Mouse (Mus musculus) embryo, embryonic 9.5 days (tissue): Measurements from ENCODE around the gene Tgm2.

Experiments used
- DNase-seq: peaks from one replicate; pipeline ENCODE4 v3.0.0-alpha.2; 2017; ENCODE audit errors: extremely low spot score

Tgm2 gene

DNA sequence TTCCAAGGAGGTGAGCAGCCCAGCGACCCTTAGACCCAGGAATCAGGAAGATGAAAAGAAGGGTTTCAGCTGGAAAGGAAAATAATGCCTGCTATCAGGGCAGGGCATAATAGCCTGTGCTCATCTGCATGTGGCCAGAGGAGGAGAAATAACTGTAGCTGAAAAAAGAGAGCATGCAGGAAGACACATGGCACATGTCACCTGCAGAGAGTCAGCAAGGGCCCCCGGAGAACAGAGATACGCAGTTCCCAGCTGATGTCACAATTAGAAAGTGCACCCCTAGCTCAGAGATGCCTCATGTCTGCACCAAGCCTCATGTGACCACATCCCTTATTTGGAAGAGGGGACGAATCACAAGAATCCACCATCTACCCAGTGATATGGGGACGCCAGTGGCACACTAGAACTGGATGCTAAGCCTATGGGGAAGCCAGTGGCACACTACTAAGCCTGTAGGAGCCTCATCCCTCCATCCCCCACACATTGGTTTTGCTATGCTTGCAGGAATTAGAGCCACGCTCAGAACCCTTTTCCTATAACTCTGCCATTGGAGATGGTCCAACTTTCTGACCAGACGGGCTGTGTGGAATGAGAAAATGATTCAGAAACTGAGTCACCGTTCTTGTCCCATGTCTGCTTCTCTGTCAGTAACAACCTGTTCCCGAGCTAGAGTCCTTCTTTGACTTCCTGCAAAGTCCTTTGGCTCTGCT lies 21.4 kb upstream of the Tgm2 start:
- DNase-seq = no peak

DNA sequence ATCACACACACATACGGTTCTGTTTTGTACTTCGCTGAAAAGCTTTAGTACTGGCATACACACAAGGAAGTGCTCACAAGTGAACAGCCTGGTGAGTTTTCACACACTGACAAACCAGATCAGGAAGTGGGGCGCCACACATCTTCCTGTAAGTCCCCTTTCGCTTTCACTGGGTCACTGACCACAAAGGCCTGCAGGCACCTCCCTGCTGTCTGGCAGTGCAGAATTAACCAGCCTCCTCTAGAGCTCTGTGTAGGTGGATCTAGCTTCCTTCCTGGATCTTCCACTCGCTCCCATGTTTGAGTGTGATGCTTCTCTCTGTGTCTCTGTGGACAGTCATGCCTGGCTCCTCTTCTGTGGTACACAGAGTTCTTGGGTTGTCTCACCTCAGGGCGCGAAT lies 20.4 kb upstream of the Tgm2 start:
- no peak for DNase-seq

DNA sequence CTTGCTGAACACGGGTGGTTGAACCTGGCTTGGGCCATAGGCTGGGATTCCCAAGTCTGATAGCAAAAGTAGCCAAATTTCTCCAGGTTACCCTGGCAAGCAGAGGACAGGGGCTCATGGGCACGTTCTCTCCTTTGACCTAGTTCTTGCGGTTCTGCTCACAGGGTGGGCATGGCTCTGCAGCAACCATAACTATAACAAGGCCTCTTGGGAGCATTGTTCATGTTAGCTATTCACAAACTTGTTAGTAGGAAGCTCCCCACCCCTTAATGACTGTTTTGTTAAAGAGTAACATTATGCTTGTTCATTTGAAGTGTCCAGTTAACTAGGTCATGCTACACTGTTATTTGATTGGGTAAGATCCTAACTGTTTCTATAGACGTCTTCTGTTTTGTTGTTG lies 19.5 kb upstream of the Tgm2 start:
- DNase-seq = no peak

DNA sequence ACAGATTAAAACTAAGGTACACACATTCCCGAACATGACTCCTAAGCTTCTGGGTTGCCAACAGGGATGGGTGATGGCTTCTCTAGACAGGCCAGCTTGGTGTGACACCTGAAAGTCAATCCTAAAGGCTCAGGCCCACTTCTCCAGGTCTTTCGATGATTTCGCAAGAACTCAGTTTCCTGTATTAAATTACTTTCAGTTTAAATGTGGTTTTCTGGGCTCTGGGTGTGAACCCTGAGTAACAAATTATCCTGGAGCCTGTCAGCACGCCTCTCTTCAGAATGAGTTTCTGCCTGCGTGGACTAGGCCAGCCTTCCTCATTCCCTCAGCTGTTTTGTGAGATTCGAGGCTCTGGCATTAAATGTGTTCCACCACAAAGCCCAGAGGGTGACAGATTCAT lies 16.8 kb upstream of the Tgm2 start:
- DNase-seq = no peak

DNA sequence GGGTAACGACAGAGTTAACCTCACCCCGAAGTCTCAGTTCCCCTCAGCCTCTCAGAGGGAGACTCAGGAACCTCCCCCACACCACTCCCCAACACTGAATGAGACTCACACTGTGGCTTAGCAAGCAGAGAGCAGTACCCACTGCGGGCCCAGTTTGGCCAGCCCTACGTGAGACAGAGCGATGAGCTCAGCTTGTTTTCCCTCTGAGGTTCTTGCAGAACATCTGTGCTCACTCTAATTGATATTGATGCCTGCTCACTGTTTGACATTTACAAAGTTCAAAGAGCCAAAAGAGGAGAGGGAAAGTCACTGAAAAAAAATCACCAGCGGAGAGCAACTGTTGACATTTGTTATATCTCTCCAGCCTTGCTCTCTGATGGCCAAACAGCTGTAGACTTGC lies 15.5 kb upstream of the Tgm2 start:
- DNase-seq = no peak

DNA sequence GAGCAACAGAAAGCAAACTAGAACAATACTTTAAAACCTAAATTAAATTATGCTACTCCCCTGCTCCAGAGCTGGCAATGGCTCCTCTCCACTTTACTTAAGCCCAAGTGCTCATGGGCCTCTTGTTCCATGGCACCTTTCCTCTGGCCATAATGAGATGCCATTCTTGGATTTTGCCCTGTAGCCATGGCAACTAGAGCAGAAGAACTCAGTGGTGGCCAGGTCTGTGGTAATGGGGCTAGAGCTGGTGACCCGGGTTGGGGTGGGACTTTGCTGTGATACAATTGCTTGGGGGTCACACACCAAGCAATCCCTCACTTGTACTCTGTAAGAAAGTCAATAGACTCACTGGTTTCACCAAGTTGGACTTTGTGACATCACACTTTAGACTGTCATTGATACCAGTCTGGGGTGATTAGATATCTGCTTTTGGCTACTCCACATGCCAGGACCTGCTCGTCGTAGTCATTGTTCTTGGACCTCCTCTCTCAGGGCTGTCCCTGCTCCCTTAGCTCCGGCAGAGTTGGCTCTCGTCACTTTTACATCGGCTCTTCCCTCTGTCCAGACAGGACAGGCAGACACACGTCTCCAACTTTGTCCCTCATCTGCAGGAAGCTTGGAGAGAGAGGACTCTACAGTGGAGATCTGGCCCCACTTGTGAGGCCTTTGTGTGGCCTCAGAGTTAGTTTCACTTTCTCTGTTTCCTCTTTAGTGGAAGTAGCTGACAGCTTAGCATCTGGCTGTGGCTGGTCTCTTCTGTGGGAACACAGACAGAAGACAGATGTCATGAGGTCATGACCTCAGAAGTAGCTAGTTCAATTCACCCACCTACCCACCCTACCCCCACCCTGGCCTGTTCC lies 13.4 kb upstream of the Tgm2 start:
- no peak for DNase-seq

DNA sequence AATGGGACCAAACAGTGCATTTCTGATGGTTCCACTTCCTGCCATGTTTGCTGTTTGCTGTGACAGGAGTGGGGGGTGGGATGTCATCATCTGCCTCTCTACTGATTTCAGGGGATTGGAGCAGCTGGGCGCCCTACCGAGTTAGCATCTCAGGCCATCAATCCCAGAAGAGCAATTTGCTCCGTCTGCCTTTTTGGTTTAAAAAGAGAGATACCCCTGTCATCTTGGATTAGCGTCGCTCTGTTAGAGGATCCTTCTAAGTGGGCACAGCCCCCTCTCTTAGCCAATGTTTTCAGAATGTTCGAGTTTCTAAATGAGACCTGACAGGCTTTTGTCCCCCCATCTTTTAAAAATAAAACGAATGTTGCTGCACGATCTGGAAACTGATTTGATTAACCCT lies 11.4 kb upstream of the Tgm2 start:
- DNase-seq = no peak

DNA sequence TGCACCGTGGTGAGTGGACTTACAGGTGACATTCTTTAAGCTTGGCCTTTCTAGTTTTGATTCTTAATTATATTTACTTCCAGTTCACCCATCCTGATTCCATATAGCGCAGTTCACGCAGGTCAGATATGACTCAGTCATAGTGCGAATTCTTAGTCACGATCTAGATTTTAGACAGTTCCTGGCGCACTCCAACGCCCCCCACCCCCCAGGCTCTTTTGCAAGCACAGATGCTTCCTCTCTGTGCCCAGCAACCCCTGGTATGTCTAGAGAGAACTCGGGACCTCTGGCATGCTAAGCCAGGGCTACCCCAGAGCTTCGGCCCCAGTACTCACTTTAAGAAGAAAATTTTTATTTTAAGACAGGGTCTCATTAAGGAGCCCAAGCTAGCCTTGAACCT lies 10.3 kb upstream of the Tgm2 start:
- DNase-seq = no peak

DNA sequence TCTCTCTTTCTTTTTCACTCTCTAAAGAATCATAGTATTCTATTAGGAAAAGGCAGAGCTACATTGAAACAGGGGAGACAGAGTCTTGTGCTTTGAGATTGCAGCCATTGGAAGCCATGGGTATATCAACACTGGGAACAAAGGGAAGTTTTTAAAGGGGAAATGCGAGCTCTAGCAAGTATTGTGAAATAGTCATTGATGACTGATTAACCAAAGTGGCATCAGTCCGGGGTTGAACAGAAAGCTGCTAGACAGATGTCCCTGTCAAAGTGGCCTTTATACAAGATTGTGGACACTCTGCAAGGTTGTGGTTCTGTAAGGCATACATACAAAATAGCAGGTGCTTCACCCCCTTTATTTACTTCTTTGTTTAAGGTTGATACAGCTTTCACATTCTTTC lies 9.4 kb upstream of the Tgm2 start:
- no peak for DNase-seq

DNA sequence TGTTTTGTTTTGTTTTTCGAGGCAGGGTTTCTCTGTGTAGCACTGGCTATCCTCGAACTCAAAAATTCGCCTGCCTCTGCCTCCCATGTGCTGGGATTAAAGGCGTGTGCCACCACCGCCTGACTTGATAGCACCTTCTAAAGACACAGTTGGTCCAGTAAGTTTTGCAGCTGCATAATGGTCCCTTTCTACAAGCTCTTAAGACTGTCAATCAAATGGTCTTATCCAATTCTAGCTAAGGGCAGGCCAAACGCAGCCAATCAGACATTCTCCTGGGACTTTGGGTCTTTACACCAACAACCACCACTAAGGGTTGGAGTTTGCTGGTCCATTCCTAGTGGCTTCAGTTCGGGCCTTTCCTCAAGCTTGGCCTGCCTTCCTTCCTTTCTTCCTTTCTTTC lies 8.9 kb upstream of the Tgm2 start:
- DNase-seq = no peak

DNA sequence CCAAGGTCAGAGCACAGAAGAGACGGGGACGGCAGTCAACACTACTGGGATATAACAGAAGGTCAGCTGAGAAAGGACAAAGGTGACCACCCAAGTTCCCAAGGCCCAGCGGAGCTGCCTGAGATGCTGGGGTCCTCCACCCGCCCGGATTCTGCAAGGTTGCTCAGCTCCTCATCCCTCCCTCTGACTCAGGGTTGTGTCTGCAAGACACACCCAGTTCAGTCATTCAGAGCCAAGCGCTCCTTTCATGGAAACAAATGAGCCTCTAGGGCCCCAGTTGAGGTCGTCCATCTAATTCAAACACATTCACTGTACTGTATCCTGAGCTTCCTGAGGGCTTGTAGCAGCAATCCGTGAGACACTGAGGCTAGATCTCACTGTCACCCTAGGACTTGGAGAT lies 8.4 kb upstream of the Tgm2 start:
- no peak for DNase-seq

DNA sequence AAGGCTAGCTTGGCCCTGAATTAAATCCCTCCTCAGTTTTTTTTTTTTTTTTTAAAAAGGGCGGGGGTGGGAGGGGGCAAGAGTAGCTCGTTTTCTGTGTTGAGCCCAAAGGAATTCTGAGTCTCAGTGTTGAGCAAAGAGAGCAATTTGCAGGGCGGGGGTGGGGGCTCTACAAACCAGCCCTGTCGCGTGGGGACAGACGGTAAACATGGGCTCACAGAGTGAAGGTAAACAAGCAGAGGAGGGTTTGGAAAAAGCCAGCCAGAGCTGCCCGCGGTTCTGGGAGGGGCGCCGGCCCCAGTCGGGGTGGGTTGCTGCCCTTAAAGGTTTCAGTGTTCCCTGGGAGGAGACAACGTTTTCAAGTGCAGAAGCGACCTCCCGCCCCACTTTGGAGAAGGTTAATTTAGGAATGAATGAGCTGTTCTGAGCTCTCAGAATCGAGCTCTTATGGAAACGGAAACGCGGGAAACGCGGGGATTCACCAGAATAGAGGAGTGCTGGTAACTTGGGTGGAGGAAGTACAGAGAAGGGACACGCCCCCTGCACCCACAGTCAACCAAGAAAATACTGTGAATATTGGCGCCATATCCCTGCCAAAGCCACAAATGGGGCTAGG lies 7.6 kb upstream of the Tgm2 start:
- DNase-seq = peak; percentile 67

DNA sequence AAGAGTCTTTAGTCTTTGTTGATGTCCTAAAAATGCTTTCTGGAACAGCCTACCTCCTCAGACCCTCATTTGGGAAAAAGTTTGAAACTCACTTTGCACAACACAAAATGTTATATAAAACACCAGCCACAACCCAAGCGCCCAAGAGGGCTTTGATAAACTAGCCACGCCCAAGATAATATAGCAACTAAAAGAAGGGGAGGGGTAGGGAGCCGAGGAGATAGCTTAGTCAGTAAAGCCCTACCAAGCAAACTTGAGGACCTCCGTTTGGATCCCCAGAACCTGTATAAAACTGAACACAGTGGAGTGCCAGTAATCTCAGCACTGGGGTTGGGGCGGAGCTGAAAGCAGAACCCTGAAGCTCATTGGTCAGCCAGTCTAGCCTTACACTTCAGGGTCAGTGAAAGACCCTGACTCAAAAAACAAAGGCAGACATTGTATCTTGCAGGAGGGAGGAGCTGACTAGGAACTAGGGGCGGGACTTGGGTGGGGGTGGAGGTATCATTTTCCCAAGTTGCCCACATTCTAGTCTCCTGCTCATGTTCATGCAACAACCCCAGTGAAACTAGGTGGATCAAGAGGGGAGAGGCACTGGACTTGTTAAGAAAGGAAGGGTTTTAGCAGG lies 6.6 kb upstream of the Tgm2 start:
- peak; percentile 76 for DNase-seq

DNA sequence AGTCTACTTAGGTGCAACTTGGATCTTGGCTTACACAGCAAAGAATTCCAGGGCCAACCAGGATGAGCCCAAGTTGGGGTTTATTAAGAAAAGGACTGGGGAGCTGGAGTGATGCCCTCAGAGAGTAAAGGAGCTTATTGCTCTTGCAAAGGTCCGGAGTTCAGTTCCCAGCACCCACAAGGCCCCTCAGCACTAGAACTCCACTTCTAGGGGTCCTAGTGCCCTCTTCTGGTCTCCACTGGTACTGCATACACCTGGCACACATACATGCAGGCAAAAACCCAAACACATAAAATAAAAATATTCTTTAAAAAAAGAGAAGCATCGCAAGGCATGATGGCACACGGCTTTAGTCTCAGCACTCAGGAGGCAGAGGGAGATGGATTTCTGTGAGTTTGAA lies 4.8 kb upstream of the Tgm2 start:
- no peak for DNase-seq

DNA sequence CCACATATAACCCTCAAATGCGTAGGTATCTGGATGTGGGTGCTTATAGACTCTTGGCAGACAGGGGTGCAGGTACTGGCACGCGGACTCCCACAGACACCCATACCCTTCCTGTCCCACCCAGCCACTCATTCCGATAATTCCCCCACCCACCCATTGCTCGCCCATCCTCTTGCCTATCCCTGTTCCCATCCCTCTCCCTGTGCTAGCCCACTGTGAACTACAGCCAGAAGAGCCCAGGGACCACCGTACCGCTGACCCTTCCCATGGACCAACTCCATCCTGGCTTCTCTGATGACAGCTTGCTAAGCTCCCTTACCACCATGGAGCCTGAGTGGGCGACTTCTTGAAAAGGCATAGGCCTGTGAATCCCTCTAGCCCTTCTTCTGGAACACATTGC lies 735 bp upstream of the Tgm2 start:
- DNase-seq = no peak

DNA sequence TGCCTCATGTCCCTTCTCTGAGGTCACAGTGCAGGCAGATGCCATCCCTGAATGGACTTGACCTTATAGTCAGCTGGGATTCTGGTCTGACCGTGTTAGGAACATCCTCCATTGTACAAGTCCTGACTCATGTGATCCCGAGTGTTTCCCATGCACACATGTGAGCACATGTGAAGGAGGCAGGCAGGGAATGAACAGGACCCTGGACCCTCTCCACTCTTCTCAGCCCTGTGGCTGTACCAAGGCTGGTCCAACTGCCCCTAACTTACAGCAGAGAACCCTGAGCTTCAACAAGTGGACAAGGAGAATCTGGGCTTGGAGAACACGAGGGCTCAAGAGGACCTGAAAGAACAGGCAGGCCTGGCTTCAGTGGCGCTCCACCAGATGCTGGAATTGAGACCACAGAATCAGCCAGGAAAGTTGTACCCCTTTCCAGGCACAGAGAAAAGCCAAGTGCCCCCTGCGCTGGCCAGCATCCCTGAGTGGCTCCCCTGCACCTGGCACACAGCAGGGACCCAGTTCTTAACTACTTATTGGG lies 639 bp downstream of the Tgm2 start:
- DNase-seq = no peak

DNA sequence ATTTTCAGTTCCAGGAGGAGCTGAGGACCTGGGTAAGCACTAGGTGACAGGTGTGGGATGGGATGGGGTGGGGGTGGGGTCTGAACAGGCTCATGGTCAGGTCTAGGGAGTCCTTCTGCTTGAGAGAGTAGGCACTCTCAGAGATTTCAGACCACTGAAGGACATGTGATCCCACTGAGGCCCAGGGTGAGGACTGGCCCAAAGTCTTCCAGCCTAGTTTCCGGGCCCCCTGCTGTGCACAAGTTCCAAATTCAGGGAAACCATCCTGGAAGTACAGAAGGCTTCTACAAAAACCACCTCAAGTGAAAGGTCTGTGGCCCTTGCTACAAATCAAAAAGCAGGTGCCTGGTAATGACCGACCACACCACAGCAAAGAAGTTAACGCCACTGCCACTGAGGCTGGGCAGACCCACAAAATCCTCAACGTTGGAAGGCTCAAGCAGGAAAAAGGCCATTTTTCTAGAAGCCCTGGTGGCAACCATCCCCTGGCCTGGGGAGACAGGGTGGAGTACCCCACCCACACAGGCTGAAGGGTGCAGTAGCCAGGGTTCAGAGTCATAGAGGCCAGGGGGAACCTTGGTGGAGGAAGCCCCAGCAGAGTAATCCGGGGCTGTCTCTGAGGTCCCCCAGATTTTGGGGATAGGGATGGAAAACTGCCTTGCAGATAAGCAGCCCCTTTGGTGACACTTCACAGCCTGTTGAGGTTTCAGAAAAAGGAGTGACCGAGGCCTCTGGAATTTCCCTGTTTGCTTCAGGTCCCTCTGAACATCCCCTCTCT lies 1.3 kb downstream of the Tgm2 start:
- DNase-seq = no peak

DNA sequence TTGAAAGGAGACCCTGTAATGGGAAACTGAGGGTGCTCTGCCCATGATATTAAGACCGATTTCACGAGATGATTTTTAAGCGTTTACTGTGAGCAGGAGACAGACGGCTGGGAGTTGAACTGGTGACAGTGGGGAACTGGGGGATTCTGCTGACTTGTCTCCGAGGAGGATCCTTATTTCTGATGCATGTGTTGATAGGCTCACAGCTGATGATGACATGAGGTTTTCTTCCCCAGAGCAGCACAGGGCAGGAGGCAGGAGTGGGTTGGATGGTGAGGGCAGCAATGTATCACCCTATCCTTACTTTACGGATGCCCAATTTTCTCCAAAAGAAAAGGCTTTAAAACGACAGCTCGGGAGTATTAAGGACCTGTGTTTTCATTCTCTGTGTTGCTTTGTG lies 2.0 kb downstream of the Tgm2 start:
- no peak for DNase-seq

DNA sequence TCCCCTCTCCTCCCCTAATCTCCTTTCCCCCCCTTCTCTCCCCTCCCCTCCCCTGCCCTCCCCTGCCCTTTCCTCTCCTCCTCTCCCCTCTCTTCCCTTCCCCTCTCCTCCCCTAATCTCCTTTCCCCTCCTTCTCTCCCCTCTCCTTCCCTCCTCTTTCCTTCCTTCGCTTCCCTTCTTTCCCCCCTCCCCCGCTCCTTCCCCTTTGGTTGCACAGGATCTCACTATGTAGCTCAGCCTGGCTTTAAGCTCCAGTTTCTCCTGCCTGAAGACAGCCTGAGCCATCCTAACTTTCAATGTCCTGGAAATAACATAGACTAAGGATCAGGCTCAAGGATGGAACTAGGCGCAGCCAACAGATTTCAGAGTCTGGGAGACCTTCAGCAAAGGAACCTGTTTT lies 2.4 kb downstream of the Tgm2 start:
- DNase-seq = no peak

DNA sequence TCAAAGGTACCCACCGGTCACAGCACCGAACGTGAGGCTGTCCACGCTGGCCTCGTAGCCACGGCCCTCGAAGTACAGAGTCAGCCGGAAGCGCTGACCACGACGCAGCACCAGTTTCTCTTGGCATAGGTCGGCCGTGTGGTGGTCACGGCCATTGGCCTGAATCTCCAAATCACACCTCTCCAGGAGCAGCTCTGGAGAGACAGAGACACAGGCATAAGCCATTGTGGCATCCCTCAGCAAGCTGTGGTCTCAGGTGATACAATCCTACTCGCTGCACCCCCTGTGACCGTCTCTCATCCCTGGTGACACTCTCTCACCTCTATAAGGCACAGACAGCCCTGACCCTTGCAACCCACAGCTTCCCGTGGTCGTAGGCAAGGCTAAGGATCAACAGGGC lies 3.3 kb downstream of the Tgm2 start:
- DNase-seq = no peak

DNA sequence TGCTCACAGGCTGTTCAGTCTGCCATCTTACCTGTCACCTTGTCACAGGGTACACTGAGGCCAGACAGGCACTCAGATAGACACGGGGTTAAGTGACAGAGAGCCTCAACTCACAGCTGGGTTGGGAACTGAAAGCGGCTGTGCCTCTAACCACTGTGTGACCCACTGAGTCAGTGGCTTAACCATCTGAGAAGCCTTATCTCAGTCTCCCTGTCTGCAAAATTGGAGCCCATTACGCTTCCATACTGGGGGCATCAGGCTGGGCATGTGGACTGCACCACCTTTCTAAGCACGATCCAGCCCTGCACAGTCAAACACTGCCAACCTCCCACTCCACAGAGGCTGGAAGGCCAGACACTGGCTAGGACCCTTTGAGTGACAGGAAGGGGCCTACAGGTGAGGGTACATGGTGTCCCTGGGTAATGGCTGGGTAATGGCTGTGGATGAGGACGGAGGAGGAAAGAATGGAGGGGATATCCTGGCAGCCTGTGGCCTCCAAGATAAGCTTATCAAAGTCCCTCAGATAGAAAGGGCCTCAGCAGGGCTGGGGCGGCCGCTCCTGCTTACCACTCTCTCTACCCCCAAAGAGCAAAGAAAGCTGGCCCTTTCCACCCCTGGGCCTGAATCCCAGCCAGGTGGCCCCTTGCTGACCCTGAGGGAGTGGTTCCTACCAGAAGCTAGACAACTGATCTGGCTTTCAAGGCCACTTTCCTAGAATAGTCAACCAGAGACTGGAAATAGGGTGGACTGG lies 4.4 kb downstream of the Tgm2 start:
- DNase-seq = no peak
